Mouse (Mus musculus) kidney, postnatal 0 days (tissue): ENCODE results near the gene Trim9. TPM values are rescaled to one million over a fixed set of nuclear protein-coding genes. Genes with fewer than 3 reads are reported as not detected.

Experiments
- ATAC-seq: fragments of 200-750 bp; cut with Nextera tagmentation; replicated peaks from 2 replicates; pipeline ENCODE4 v1.8.0; 2017; ENCODE audit warnings: low read depth, moderate number of reproducible peaks, moderate TSS enrichment, moderate library complexity; ENCODE audit not compliant: low FRiP score
- DNase-seq: peaks from one replicate; pipeline ENCODE4 v3.0.0-alpha.2; 2016; ENCODE audit warnings: low spot score
- H3K27ac ChIP-seq: fragments of 300-500 bp; sonication (generic); 2 replicates; pipeline ENCODE4 v1.5.1; 2014; ENCODE audit warnings: mild to moderate bottlenecking
- H3K27me3 ChIP-seq: fragments of 300-500 bp; sonication (generic); 2 replicates; pipeline ENCODE4 v1.6.1; 2014; ENCODE audit warnings: low read length, mixed read lengths; ENCODE audit not compliant: insufficient read depth
- H3K36me3 ChIP-seq: fragments of 300-500 bp; sonication (generic); 2 replicates; pipeline ENCODE4 v1.6.1; 2014; ENCODE audit warnings: low read length, mixed read lengths; ENCODE audit not compliant: insufficient read depth
- H3K4me1 ChIP-seq: fragments of 300-500 bp; sonication (generic); replicated peaks from 2 replicates; pipeline ENCODE4 v1.6.1; 2014; ENCODE audit warnings: antibody characterized with exemption, low read length, mixed read lengths; ENCODE audit not compliant: insufficient read depth
- H3K4me2 ChIP-seq: fragments of 300-500 bp; sonication (generic); 2 replicates; pipeline ENCODE4 v1.6.1; 2014; ENCODE audit warnings: mild to moderate bottlenecking, low read length, moderate library complexity, mixed read lengths
- H3K4me3 ChIP-seq: fragments of 300-500 bp; sonication (generic); replicated peaks from 2 replicates; pipeline ENCODE4 v1.5.1; 2014; ENCODE audit warnings: low read depth, low read length
- H3K9ac ChIP-seq: fragments of 300-500 bp; sonication (generic); 2 replicates; pipeline ENCODE4 v1.6.1; 2014; ENCODE audit warnings: low read depth, low read length
- H3K9me3 ChIP-seq: fragments of 300-500 bp; sonication (generic); replicated peaks from 2 replicates; pipeline ENCODE4 v1.6.1; 2016; ENCODE audit warnings: low read length, inconsistent platforms, mixed read lengths
- CTCF ChIP-seq: IDR thresholded peaks from 2 replicates; pipeline ENCODE4 v1.5.1; 2016; ENCODE audit warnings: antibody characterized with exemption, low read depth, mild to moderate bottlenecking, moderate library complexity
- WGBS: fragments of 180-500 bp; shearing (Covaris S2); extraction: QIAGEN DNeasy Blood & Tissue Kit; methylation state at CpG from one replicate; pipeline ENCODE4 v1.1.7; 2014; 5-methylcytosine and 5-hydroxymethylcytosine counted together
- polyA plus RNA-seq: library from polyadenylated mRNA; unstranded; fragments of >200 nt; fragmentation: Nextera tagmentation; extraction: Ambion mirVana; gene quantifications from 2 replicates; pipeline ENCODE4 v1.2.1, GENCODE M21; 2015

Trim9 gene
- polyA plus RNA-seq, 1 experiment from 2014 or later: 2.3 TPM

GRCm38 (mm10) chr12:70269724-70270123, 77.7 kb downstream of the Trim9 start:
- Histone ChIP-seq H3K4me2 (no peak overlapping the region), H3K9me3 (no peaks in the 10 kb centered on the region), H3K27me3 (no peaks in the 10 kb centered on the region), H3K9ac (no peak overlapping the region), H3K27ac (no peak overlapping the region), H3K4me1 (no peaks in the 10 kb centered on the region; the same call in 1 of the 2 replicates), H3K36me3 (no peaks in the 10 kb centered on the region), H3K4me3 (no peak overlapping the region)
- no peak for ATAC-seq
- no peak for TF ChIP-seq CTCF
- DNase-seq: no peak
- WGBS: 82% methylated on average over 6 of the region's 6 CpGs

- no peak for DNase-seq
- WGBS: 86% methylated on average over 9 of the region's 9 CpGs
- Histone ChIP-seq H3K4me3 (no peak overlapping the region), H3K4me1 (no peaks in the 10 kb centered on the region; the same call in 1 of the 2 replicates), H3K27ac (no peak overlapping the region), H3K9me3 (no peaks in the 10 kb centered on the region), H3K9ac (no peak overlapping the region), H3K36me3 (no peaks in the 10 kb centered on the region), H3K4me2 (no peak overlapping the region), H3K27me3 (no peaks in the 10 kb centered on the region)
- no peak for TF ChIP-seq CTCF
- ATAC-seq: no peak
Measured at GRCm38 (mm10) chr12:70267314-70267713, 80.1 kb downstream of the Trim9 start.

GRCm38 (mm10) chr12:70266494-70266931, 80.9 kb downstream of the Trim9 start:
- ATAC-seq (no peak), DNase-seq (peak; percentile 5)
- no peak overlapping the region for H3K27ac ChIP-seq
- no peak for TF ChIP-seq CTCF
- no peak overlapping the region for H3K9ac ChIP-seq
- no peak overlapping the region for H3K4me2 ChIP-seq
- H3K4me1 ChIP-seq: no peaks in the 10 kb centered on the region; the same call in 1 of the 2 replicates
- no peaks in the 10 kb centered on the region for H3K36me3 ChIP-seq
- WGBS: 40% methylated on average over 8 of the region's 8 CpGs
- H3K9me3 ChIP-seq: no peaks in the 10 kb centered on the region
- H3K4me3 ChIP-seq: no peak overlapping the region
- no peaks in the 10 kb centered on the region for H3K27me3 ChIP-seq

DNA sequence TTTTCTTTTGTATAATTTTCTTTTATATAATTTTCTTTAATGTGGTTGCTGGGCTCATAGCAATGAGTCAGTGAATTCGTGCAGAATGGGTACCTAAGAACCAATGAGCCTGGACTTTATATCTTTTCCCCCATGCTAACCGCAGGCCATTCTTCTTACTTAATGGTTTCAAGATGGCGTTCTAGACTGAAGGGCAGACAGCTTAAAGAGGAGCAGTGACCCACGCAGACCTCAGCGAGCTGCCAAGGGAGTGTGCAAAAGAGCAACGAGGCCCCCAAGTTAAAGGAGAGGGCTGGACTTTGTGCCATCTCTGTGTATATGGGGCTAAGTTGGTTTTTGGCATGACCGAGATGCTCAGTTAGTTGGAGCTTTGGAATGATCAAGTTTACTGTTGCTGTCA, 83.7 kb downstream of the Trim9 start:
- Histone ChIP-seq H3K9me3 (no peaks in the 10 kb centered on the region), H3K27me3 (no peaks in the 10 kb centered on the region), H3K9ac (no peak overlapping the region), H3K4me1 (no peaks in the 10 kb centered on the region; the same call in 1 of the 2 replicates), H3K4me3 (no peak overlapping the region), H3K4me2 (no peak overlapping the region), H3K27ac (no peak overlapping the region), H3K36me3 (no peaks in the 10 kb centered on the region)
- no peak for TF ChIP-seq CTCF
- ATAC-seq (no peak), DNase-seq (no peak)
- WGBS: 36% methylated on average over 7 of the region's 7 CpGs

- Histone ChIP-seq H3K4me2 (no peak overlapping the region), H3K9ac (no peak overlapping the region), H3K27me3 (no peaks in the 10 kb centered on the region), H3K9me3 (no peaks in the 10 kb centered on the region), H3K4me1 (no peaks in the 10 kb centered on the region; the same call in 1 of the 2 replicates), H3K36me3 (no peaks in the 10 kb centered on the region), H3K4me3 (no peak overlapping the region), H3K27ac (no peak overlapping the region)
- DNase-seq (no peak), ATAC-seq (no peak)
- 92% methylated on average over 17 of the region's 17 CpGs for WGBS
- TF ChIP-seq CTCF: no peak
Measured at GRCm38 (mm10) chr12:70262271-70262953, 85.0 kb downstream of the Trim9 start.

- TF ChIP-seq CTCF: no peak
- H3K9me3 ChIP-seq: no peaks in the 10 kb centered on the region
- peak; percentile 25 for DNase-seq
- no peak overlapping the region for H3K9ac ChIP-seq
- no peaks in the 10 kb centered on the region for H3K36me3 ChIP-seq
- H3K27ac ChIP-seq: no peak overlapping the region
- no peak overlapping the region for H3K4me2 ChIP-seq
- ATAC-seq: no peak
- H3K27me3 ChIP-seq: no peaks in the 10 kb centered on the region; the same call in 1 of the 2 replicates
- H3K4me3 ChIP-seq: no peak overlapping the region
- H3K4me1 ChIP-seq: no peaks in the 10 kb centered on the region
- WGBS: 64% methylated on average over 15 of the region's 15 CpGs
Measured at GRCm38 (mm10) chr12:70251210-70251884, 96.1 kb downstream of the Trim9 start.
